Mouse (Mus musculus): Measurements from ENCODE around the gene Soga1. TPM values are rescaled to one million over a fixed set of nuclear protein-coding genes. Genes with fewer than 3 reads are reported as not detected.

Soga1 gene
- polyA plus RNA-seq, 1 experiment from 2014 or later = 3.4 TPM

GRCm38 (mm10) chr2:156970253-156970652 is 108.8 kb downstream of the Soga1 start:
- no peak overlapping the region for H3K4me3 ChIP-seq
- H3K27ac ChIP-seq = peak overlapping the region; percentile 18; the same call in 1 of the 2 replicates
- 60% methylated on average over 7 of the region's 7 CpGs for WGBS (ENCODE audit: insufficient replicate concordance)
- H3K4me1 ChIP-seq = peaks cover 44% of the 10 kb centered on the region
- no peak overlapping the region for H3K9ac ChIP-seq
- no peaks in the 10 kb centered on the region for H3K9me3 ChIP-seq (replicated peaks)
- ATAC-seq = no peak
- no peak overlapping the region for H3K4me2 ChIP-seq
- H3K36me3 ChIP-seq = peaks cover 37% of the 10 kb centered on the region
- no peaks in the 10 kb centered on the region for H3K27me3 ChIP-seq (replicated peaks)

GRCm38 (mm10) chr2:156968501-156968900 is 110.6 kb downstream of the Soga1 start:
- ATAC-seq = no peak
- H3K9me3 ChIP-seq (replicated peaks) = no peaks in the 10 kb centered on the region
- no peak overlapping the region for H3K4me2 ChIP-seq
- WGBS (ENCODE audit: insufficient replicate concordance) = 80% methylated on average over 4 of the region's 4 CpGs
- peaks cover 40% of the 10 kb centered on the region for H3K4me1 ChIP-seq
- H3K36me3 ChIP-seq = peaks cover 52% of the 10 kb centered on the region
- H3K4me3 ChIP-seq = no peak overlapping the region
- no peak overlapping the region for H3K27ac ChIP-seq
- no peak overlapping the region for H3K9ac ChIP-seq
- no peaks in the 10 kb centered on the region for H3K27me3 ChIP-seq (replicated peaks)

DNA sequence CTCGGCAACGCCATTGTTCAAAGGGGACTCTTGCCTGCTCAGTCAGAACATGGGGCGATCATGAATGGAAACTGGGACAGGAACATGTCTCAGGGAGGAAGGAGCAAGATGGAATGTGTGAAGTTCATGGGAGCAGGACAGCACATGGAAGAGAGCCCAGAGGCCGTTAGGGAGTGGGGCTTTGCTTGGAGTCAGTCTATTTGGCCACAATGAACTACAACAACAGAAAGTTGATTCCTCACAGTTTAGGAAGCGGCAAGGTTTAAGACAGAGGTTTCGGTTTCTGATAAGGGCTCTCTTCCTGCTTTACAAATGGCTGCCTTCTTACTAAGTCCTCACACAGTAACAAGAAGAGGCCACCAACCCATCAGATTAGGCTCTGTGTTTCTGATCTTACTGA is 111.7 kb downstream of the Soga1 start:
- no peak overlapping the region for H3K27ac ChIP-seq

More for the DNA sequence above, 111.7 kb downstream of the Soga1 start:
- Histone ChIP-seq H3K4me1 (peaks cover 40% of the 10 kb centered on the region), H3K4me2 (no peak overlapping the region), H3K9me3 (replicated peaks) (no peaks in the 10 kb centered on the region), H3K36me3 (peaks cover 47% of the 10 kb centered on the region), H3K27me3 (replicated peaks) (no peaks in the 10 kb centered on the region), H3K4me3 (no peak overlapping the region), H3K9ac (no peak overlapping the region)
- no peak for ATAC-seq
- WGBS (ENCODE audit: insufficient replicate concordance) = 68% methylated on average over 6 of the region's 6 CpGs

Other genes starting within 250 kb of the Soga1 start
- gene Tgif2, start 239.2 kb downstream of the Soga1 start, polyA plus RNA-seq (2016; fragmentation: Nextera tagmentation; extraction: Ambion mirVana) = 15.4 and 16.2 TPM in 2 replicates
- gene 4930518I15Rik, start 221.3 kb downstream of the Soga1 start, polyA plus RNA-seq (2016; fragmentation: Nextera tagmentation; extraction: Ambion mirVana) = 2.5 and 2.7 TPM in 2 replicates
- 250 and 266 TPM in 2 replicates for gene Rab5if, start 216.1 kb downstream of the Soga1 start, polyA plus RNA-seq (2016; fragmentation: Nextera tagmentation; extraction: Ambion mirVana)
- gene Sla2, start 192.1 kb downstream of the Soga1 start, polyA plus RNA-seq (2016; fragmentation: Nextera tagmentation; extraction: Ambion mirVana) = 6.2 and 7.1 TPM in 2 replicates
- gene Ndrg3, start 87.2 kb downstream of the Soga1 start, polyA plus RNA-seq (2016; fragmentation: Nextera tagmentation; extraction: Ambion mirVana) = 55.4 and 56.4 TPM in 2 replicates
- gene Dsn1, start 72.1 kb downstream of the Soga1 start, polyA plus RNA-seq (2016; fragmentation: Nextera tagmentation; extraction: Ambion mirVana) = 38.7 TPM in 2 replicates
- 0.29 TPM in 1 of 2 replicates, not detected in the other for gene Tldc2, start 7.8 kb upstream of the Soga1 start, polyA plus RNA-seq (2016; fragmentation: Nextera tagmentation; extraction: Ambion mirVana)
- 23.0 and 24.9 TPM in 2 replicates for gene Samhd1, start 56.0 kb upstream of the Soga1 start, polyA plus RNA-seq (2016; fragmentation: Nextera tagmentation; extraction: Ambion mirVana)
- gene Rbl1, start 125.3 kb upstream of the Soga1 start, polyA plus RNA-seq (2016; fragmentation: Nextera tagmentation; extraction: Ambion mirVana) = 27.9 and 31.0 TPM in 2 replicates
- 198 and 216 TPM in 2 replicates for gene Rpn2, start 199.8 kb upstream of the Soga1 start, polyA plus RNA-seq (2016; fragmentation: Nextera tagmentation; extraction: Ambion mirVana)
- gene Mroh8, start 200.3 kb upstream of the Soga1 start, polyA plus RNA-seq (2016; fragmentation: Nextera tagmentation; extraction: Ambion mirVana) = 0.31 and 0.49 TPM in 2 replicates

All from liver, embryonic 12.5 days (tissue).